Mouse (Mus musculus) thymus, adult 2 months (tissue): ENCODE measurements around the gene Cd9. TPM values are rescaled to one million over a fixed set of nuclear protein-coding genes. Genes with fewer than 3 reads are reported as not detected.

ENCODE experiments used
- DNase-seq: peaks from one replicate; pipeline ENCODE4 v3.0.0; 2021
- H3K27ac ChIP-seq: fragments of 200-500 bp; 2 replicates; pipeline ENCODE4 v1.5.1; 2012; ENCODE audit warnings: low read length, control low read depth; ENCODE audit not compliant: control insufficient read depth, insufficient read depth
- H3K27me3 ChIP-seq: fragments of 200-500 bp; 2 replicates; pipeline ENCODE4 v1.6.1; 2012; ENCODE audit warnings: mild to moderate bottlenecking, low read length, moderate library complexity, mixed read lengths; ENCODE audit not compliant: control insufficient read depth, insufficient read depth
- H3K36me3 ChIP-seq: fragments of 200-500 bp; 2 replicates; pipeline ENCODE4 v1.6.1; 2012; ENCODE audit warnings: mild to moderate bottlenecking, low read length, moderate library complexity; ENCODE audit not compliant: control insufficient read depth, insufficient read depth
- H3K4me1 ChIP-seq: fragments of 200-500 bp; replicated peaks from 2 replicates; pipeline ENCODE4 v1.6.1; 2012; ENCODE audit warnings: low read length; ENCODE audit not compliant: control insufficient read depth, insufficient read depth
- H3K4me3 ChIP-seq: fragments of 200-500 bp; 2 replicates; pipeline ENCODE4 v1.5.1; 2012; ENCODE audit warnings: mild to moderate bottlenecking, low read length, control low read depth, moderate library complexity; ENCODE audit not compliant: control insufficient read depth, insufficient read depth
- CTCF ChIP-seq: fragments of 200-500 bp; IDR thresholded peaks from 2 replicates; pipeline ENCODE4 v1.5.1; 2012; ENCODE audit warnings: mild to moderate bottlenecking, control low read depth, low read length, moderate library complexity, borderline replicate concordance; ENCODE audit not compliant: control insufficient read depth, poor library complexity, insufficient read depth; ENCODE audit errors: extremely low read depth
- POLR2A ChIP-seq: fragments of 200-500 bp; IDR thresholded peaks from 2 replicates; pipeline ENCODE4 v1.6.1; 2012; ENCODE audit warnings: mild to moderate bottlenecking, low read length, control low read depth, moderate library complexity; ENCODE audit not compliant: control insufficient read depth, poor library complexity, insufficient read depth; ENCODE audit errors: extremely low read depth
- WGBS: fragments of 180-500 bp; shearing (Covaris S2); methylation state at CpG from one replicate; pipeline ENCODE4 v1.1.7; 2018; 5-methylcytosine and 5-hydroxymethylcytosine counted together
- polyA plus RNA-seq: library from polyadenylated mRNA; depleted of rRNA; stranded (reverse); fragments of >200 nt; gene quantifications from 2 replicates; pipeline ENCODE4 v1.2.3, GENCODE M21; 2012

Cd9 gene
- polyA plus RNA-seq, 1 experiment = 56.1 TPM

DNA sequence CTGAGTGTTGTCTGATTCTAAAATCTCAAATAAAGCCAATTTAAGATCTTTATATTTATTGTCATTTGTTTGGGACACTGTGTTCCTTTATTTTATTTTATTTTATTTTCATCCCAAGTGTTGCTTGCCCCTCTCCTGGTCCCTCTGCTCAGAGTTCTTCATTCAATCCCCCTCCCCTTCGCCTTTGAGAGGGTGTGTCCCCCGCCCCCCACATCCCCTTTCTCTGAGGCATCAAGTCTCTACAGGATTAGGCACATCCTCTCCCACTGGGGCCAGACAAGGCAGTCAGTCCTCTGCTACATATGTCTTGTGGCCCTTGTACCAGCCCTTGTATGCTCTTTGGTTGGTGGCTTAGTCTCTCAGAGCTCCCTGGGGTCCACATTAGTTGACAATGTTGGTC is 46.9 kb downstream of the Cd9 start:
- H3K4me1 ChIP-seq = no peaks in the 10 kb centered on the region
- TF ChIP-seq POLR2A = no peak
- TF ChIP-seq CTCF = no peak
- 66% methylated on average over 2 of the region's 2 CpGs for WGBS
- DNase-seq = no peak
- H3K27me3 ChIP-seq = no peaks in the 10 kb centered on the region
- H3K27ac ChIP-seq = no peak overlapping the region
- no peak overlapping the region for H3K4me3 ChIP-seq
- H3K36me3 ChIP-seq = no peaks in the 10 kb centered on the region

DNA sequence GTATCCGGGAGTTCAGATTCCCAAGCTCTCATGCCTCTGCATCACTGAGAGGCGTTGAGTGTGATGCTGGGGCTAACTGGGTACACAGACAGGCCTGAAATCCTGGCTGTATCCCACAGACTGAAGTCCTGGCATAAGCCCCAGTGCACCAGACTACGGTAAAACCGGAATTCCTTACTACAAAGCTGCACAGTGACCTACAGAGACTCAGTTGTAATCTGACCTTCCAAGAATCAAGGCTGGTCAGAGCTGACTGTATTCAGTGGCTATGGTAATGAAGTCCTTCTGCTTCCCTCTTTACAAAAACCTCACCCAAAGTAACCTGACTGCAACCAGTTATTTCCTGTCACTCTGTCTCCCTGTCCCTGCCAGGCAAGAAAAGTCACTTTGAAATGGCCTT is 47.4 kb downstream of the Cd9 start:
- no peak for DNase-seq
- H3K27ac ChIP-seq = no peak overlapping the region
- 66% methylated on average over 4 of the region's 4 CpGs for WGBS

DNA sequence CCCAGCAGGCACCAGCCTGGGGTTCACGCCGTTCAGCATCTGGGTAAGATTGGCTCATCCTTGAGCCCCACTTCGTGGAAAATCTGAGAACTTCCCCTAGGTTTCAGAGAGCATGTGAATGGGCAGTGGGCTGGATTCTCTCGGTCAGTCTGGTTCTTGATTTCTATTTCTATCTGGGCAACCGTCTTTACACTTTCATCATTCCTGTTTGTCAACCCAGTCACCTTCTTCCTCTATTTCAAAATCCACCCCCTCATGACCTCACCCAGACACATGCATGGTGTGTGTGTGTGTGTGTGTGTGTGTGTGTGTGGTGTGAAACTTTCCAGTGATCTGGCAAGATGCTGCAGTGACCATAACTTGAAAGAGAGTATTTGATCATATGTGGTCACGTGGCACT is 49.2 kb downstream of the Cd9 start:
- DNase-seq = no peak
- TF ChIP-seq CTCF (no peak), POLR2A (no peak)

More for the DNA sequence above, 47.4 kb downstream of the Cd9 start:
- no peaks in the 10 kb centered on the region for H3K27me3 ChIP-seq
- no peak for TF ChIP-seq POLR2A
- no peak for TF ChIP-seq CTCF
- H3K4me3 ChIP-seq = no peak overlapping the region
- no peaks in the 10 kb centered on the region for H3K4me1 ChIP-seq
- H3K36me3 ChIP-seq = no peaks in the 10 kb centered on the region

DNA sequence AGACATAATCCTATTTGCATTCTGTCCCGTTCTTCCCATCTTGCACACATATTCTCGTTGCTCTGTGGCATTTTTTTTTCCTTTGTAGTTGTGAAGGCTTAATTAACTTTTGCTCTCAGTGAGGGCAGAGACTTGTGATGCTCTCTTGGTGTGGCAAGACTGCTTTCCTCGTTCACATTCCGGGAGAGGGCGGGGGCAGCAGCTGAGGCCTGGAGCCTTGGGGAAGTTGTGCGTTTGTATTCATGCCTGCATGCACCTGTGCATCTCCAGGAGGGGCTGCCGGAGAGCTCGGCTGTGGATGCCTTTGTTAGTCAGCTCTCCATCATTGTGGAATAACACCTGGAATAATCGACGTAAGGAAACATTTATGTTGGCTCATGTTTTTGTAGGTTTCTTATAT is 52.0 kb downstream of the Cd9 start:
- Histone ChIP-seq H3K27ac (no peak overlapping the region), H3K4me3 (no peak overlapping the region), H3K27me3 (no peaks in the 10 kb centered on the region), H3K4me1 (no peaks in the 10 kb centered on the region), H3K36me3 (no peaks in the 10 kb centered on the region)
- TF ChIP-seq CTCF = no peak
- TF ChIP-seq POLR2A = no peak
- no peak for DNase-seq
- 91% methylated on average over 10 of the region's 10 CpGs for WGBS

More for the DNA sequence above, 49.2 kb downstream of the Cd9 start:
- Histone ChIP-seq H3K36me3 (no peaks in the 10 kb centered on the region), H3K27me3 (no peaks in the 10 kb centered on the region), H3K4me3 (no peak overlapping the region), H3K27ac (no peak overlapping the region), H3K4me1 (no peaks in the 10 kb centered on the region)
- 61% methylated on average over 6 of the region's 6 CpGs for WGBS

DNA sequence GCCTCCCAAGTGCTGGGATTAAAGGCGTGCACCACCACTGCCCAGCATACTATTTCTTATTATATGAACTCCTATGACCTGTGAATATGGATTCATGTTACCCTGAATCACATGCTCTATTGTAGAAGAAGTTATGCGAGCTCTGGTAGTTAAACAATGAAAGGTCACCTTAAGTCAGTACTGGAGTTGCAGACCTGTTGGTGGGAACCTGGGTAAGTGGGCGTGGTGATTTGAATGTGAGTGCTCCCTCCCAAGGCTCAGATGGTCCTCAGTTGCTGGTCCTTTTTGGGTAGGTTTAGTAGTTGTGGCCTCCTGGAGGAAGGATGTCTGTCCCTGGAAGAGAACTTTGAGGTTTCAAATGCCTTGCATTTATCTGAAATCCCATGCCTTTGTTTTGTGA is 57.8 kb downstream of the Cd9 start:
- no peaks in the 10 kb centered on the region for H3K4me1 ChIP-seq
- no peaks in the 10 kb centered on the region for H3K36me3 ChIP-seq
- 95% methylated on average over 3 of the region's 3 CpGs for WGBS
- TF ChIP-seq POLR2A (no peak), CTCF (no peak)
- H3K27me3 ChIP-seq = no peaks in the 10 kb centered on the region
- no peak for DNase-seq
- no peak overlapping the region for H3K4me3 ChIP-seq
- H3K27ac ChIP-seq = no peak overlapping the region

DNA sequence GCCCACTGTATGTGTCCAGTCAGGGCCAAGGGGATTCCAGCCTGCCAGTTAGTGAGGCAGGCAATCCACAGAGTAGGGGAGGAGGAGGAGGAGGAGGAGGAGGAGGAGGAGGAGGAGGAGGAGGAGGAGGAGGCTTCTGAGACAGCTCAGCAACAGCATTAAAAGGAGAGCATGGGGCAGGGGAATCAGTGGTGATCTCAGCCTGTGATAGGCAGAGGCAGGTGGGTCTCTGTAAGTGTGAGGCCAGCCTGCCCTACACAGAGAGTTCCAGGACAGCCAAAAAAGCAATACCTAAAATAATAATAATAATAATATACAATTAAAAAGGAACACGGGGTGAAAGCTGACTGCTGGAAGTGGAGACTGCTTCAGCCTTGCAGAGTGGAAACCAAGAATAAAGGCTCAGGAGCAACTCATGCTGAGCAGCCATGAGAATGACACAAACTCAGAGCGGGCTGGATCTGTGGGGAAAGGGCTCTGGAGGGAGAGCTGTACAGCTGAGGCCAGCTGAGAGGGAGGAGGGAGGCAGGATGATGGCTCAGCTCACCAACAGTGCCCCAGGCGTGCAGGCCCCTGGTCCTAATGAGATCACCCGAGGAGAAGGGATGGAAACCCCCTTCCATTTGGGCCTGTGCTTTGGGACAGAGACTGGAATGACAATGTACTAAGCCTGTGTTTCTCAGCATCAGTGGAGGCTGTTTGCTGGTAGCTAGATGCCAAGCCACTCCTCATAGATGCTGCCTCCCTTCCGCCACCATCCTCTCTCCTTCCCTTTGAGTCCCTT is 59.7 kb downstream of the Cd9 start:
- no peaks in the 10 kb centered on the region for H3K4me1 ChIP-seq
- WGBS = 92% methylated on average over 5 of the region's 5 CpGs
- H3K36me3 ChIP-seq = no peaks in the 10 kb centered on the region
- no peak overlapping the region for H3K27ac ChIP-seq
- H3K27me3 ChIP-seq = no peaks in the 10 kb centered on the region
- H3K4me3 ChIP-seq = no peak overlapping the region
- no peak for DNase-seq
- TF ChIP-seq CTCF (no peak), POLR2A (no peak)

DNA sequence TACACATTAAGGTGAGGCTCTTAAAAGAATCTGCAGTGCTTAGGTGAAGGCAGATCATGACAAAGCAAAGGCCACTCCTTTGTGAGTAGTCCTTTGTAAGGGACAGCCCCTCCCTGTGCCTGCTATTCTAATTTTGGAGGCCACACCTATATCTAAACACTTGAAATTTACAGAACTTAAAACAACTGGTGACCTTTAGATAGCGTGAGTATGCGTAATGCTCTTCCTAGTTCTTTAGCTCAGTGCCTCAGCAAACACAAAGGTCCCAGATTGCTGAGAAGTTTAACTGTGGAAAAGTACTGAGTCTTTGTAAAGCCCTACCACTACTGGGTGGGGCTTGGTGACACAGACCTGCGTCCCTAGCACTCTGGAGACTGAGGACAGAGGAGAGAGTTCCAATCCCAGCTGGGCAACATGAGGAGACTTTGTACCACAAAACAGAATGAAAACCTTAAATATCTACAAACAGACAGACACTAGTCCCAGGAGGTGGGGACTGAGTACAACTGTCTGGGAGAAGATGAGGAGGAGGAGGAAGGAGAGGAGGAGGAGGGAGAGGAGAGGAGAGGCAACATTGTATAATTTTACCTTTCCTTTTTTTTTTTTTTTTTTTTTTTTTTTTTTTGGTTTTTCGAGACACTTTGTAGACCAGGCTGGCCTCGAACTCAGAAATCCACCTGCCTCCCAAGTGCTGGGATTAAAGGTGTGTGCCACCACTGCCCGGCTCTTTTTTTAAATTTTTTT is 60.7 kb downstream of the Cd9 start:
- DNase-seq = no peak
- TF ChIP-seq CTCF (no peak), POLR2A (no peak)
- H3K4me1 ChIP-seq = no peaks in the 10 kb centered on the region

More for the DNA sequence above, 60.7 kb downstream of the Cd9 start:
- no peak overlapping the region for H3K4me3 ChIP-seq
- no peak overlapping the region for H3K27ac ChIP-seq
- WGBS = 83% methylated on average over 6 of the region's 6 CpGs
- no peaks in the 10 kb centered on the region for H3K27me3 ChIP-seq
- H3K36me3 ChIP-seq = no peaks in the 10 kb centered on the region
